Mouse (Mus musculus) kidney, postnatal 10 days (tissue): ENCODE data around the gene F9.
A peak's percentile ranks its signal among the peaks of the same experiment; 100 is the strongest.
"Not testable (repeated sequence)": the region's sequence is repeated elsewhere in the genome, so short reads cannot be mapped to it uniquely, and the experiment has no call there.

ENCODE experiments used
- DNase-seq: peaks from one replicate; pipeline ENCODE4 v3.0.0; 2021; ENCODE audit warnings: mixed read lengths

F9 gene

GRCm38 (mm10) chrX:59999221-60000083 lies at the start of gene F9:
Gene F9, plus strand, starts transcription at chrX:59999464.
- no peak for DNase-seq

GRCm38 (mm10) chrX:59969767-59970166 lies 29.5 kb upstream of the F9 start:
- not testable (repeated sequence) for DNase-seq

- no peak for DNase-seq
Observed at GRCm38 (mm10) chrX:60000084-60000443, 800 bp downstream of the F9 start.

- DNase-seq: no peak
Observed at GRCm38 (mm10) chrX:60001461-60001860, 2.2 kb downstream of the F9 start.

- peak; percentile 54 for DNase-seq
Observed at GRCm38 (mm10) chrX:60013084-60013676, 13.9 kb downstream of the F9 start.

- DNase-seq: no peak
Observed at GRCm38 (mm10) chrX:60014588-60014987, 15.3 kb downstream of the F9 start.

GRCm38 (mm10) chrX:60021007-60021406 lies 21.7 kb downstream of the F9 start:
- no peak for DNase-seq

- no peak for DNase-seq
Observed at GRCm38 (mm10) chrX:60021595-60021994, 22.3 kb downstream of the F9 start.

GRCm38 (mm10) chrX:60026654-60027053 lies 27.4 kb downstream of the F9 start:
- peak; percentile 35 for DNase-seq

GRCm38 (mm10) chrX:60054745-60055144 lies 55.5 kb downstream of the F9 start:
- DNase-seq: no peak

- no peak for DNase-seq
Observed at GRCm38 (mm10) chrX:60055185-60055584, 55.9 kb downstream of the F9 start.

- no peak for DNase-seq
Observed at GRCm38 (mm10) chrX:60075359-60075758, 76.1 kb downstream of the F9 start.
